Mouse (Mus musculus) MEL (cell line): ENCODE measurements around the gene Mobp. TPM values are rescaled to one million over a fixed set of nuclear protein-coding genes. Genes with fewer than 3 reads are reported as not detected.

Source experiments
- DNase-seq: peaks from one replicate; pipeline ENCODE4 v3.0.0; 2011; ENCODE audit warnings: low read depth, low spot score
- H3K27ac ChIP-seq: 2 replicates; pipeline ENCODE4 v1.5.1; 2012; ENCODE audit warnings: low read depth, mild to moderate bottlenecking, control low read depth, low read length, moderate library complexity; ENCODE audit not compliant: control insufficient read depth
- H3K27me3 ChIP-seq, 2 experiments: fragments of 150-350 bp in 1 of 2; sonication (generic) in 1 of 2; 2 replicates each; pipeline ENCODE4 v1.6.1; 2012; ENCODE audit warnings: low read length in 2 of 2, mild to moderate bottlenecking in 2 of 2, improper control_type of control experiment in 1 of 2, moderate library complexity in 1 of 2; ENCODE audit not compliant: insufficient read depth in 2 of 2, control insufficient read depth in 1 of 2
- H3K36me3 ChIP-seq, 2 experiments: 2 replicates each; pipeline ENCODE4 v1.6.1; 2012 to 2014; ENCODE audit warnings: low read length in 2 of 2, improper control_type of control experiment in 1 of 2, inconsistent platforms in 1 of 2, mild to moderate bottlenecking in 1 of 2; ENCODE audit not compliant: insufficient read depth in 2 of 2, control insufficient read depth in 1 of 2
- H3K4me1 ChIP-seq, 2 experiments: fragments of 150-350 bp in 1 of 2; sonication (generic) in 1 of 2; 2 replicates each; pipeline ENCODE4 v1.6.1; 2012; ENCODE audit warnings: low read length in 2 of 2, improper control_type of control experiment in 1 of 2, mild to moderate bottlenecking in 1 of 2; ENCODE audit not compliant: insufficient read depth in 2 of 2, control insufficient read depth in 1 of 2
- H3K4me3 ChIP-seq, 2 experiments: fragments of 150-350 bp in 1 of 2; sonication (generic) in 1 of 2; 2 replicates each; pipeline ENCODE4 v1.5.1; 2012; ENCODE audit warnings: low read depth in 2 of 2, low read length in 2 of 2, mild to moderate bottlenecking in 2 of 2, moderate library complexity in 2 of 2, control low read depth in 1 of 2, improper control_type of control experiment in 1 of 2; ENCODE audit not compliant: control insufficient read depth in 1 of 2, insufficient read depth in 1 of 2
- H3K79me2 ChIP-seq: 2 replicates; pipeline ENCODE4 v1.6.1; 2012; ENCODE audit warnings: mild to moderate bottlenecking, low read length, moderate library complexity; ENCODE audit not compliant: control insufficient read depth, poor library complexity, insufficient read depth
- H3K9ac ChIP-seq: 2 replicates; pipeline ENCODE4 v1.6.1; 2012; ENCODE audit warnings: low read depth, mild to moderate bottlenecking, control low read depth, low read length, moderate library complexity; ENCODE audit not compliant: control insufficient read depth, poor library complexity, severe bottlenecking
- H3K9me3 ChIP-seq: fragments of 150-350 bp; sonication (generic); replicated peaks from 2 replicates; pipeline ENCODE4 v1.6.1; 2012; ENCODE audit warnings: mild to moderate bottlenecking, low read length, improper control_type of control experiment, moderate library complexity; ENCODE audit not compliant: insufficient read depth
- CHD2 ChIP-seq: IDR thresholded peaks from 2 replicates; pipeline ENCODE4 v1.6.1; 2011; ENCODE audit warnings: low read length, improper control_type of control experiment
- E2F4 ChIP-seq: IDR thresholded peaks from 2 replicates; pipeline ENCODE4 v1.6.1; 2011; ENCODE audit warnings: low read depth, low read length, improper control_type of control experiment, borderline replicate concordance
- ELF1 ChIP-seq: IDR thresholded peaks from 2 replicates; pipeline ENCODE4 v1.6.1; 2014; ENCODE audit warnings: low read depth, mild to moderate bottlenecking, inconsistent platforms, low read length, improper control_type of control experiment, moderate library complexity
- EP300 ChIP-seq, 2 experiments: IDR thresholded peaks; 2 replicates each; pipeline ENCODE4 v1.6.1; 2011; ENCODE audit warnings: improper control_type of control experiment in 2 of 2, low read length in 2 of 2, low read depth in 1 of 2, mild to moderate bottlenecking in 1 of 2
- GABPA ChIP-seq: IDR thresholded peaks from 2 replicates; pipeline ENCODE4 v1.6.1; 2012; ENCODE audit warnings: low read depth, mild to moderate bottlenecking, inconsistent platforms, low read length, improper control_type of control experiment, moderate library complexity
- HCFC1 ChIP-seq: IDR thresholded peaks from 2 replicates; pipeline ENCODE4 v1.6.1; 2012; ENCODE audit warnings: low read depth, mild to moderate bottlenecking, inconsistent platforms, low read length, improper control_type of control experiment, moderate library complexity
- KAT2A ChIP-seq: conservative IDR thresholded peaks from 2 replicates; pipeline ENCODE4 v1.6.1; 2012; ENCODE audit warnings: low read depth, low read length, improper control_type of control experiment, inconsistent platforms
- MAX ChIP-seq: IDR thresholded peaks from 2 replicates; pipeline ENCODE4 v1.6.1; 2011; ENCODE audit warnings: low read length, improper control_type of control experiment
- MAZ ChIP-seq: IDR thresholded peaks from 2 replicates; pipeline ENCODE4 v1.6.1; 2012; ENCODE audit warnings: low read depth, mild to moderate bottlenecking, inconsistent platforms, low read length, improper control_type of control experiment
- MYB ChIP-seq: IDR thresholded peaks from 2 replicates; pipeline ENCODE4 v1.6.1; 2011; ENCODE audit warnings: mild to moderate bottlenecking, low read depth, low read length, improper control_type of control experiment
- MYC ChIP-seq: IDR thresholded peaks from 2 replicates; pipeline ENCODE4 v1.6.1; 2011; ENCODE audit warnings: low read depth, mild to moderate bottlenecking, low read length, improper control_type of control experiment, moderate library complexity
- NELFE ChIP-seq: IDR thresholded peaks from 2 replicates; pipeline ENCODE4 v1.6.1; 2011; ENCODE audit warnings: low read depth, low read length, improper control_type of control experiment
- RCOR1 ChIP-seq: IDR thresholded peaks from 2 replicates; pipeline ENCODE4 v1.6.1; 2012; ENCODE audit warnings: low read depth, mild to moderate bottlenecking, inconsistent platforms, low read length, improper control_type of control experiment
- SIN3A ChIP-seq: IDR thresholded peaks from 2 replicates; pipeline ENCODE4 v1.6.1; 2012; ENCODE audit warnings: low read length, improper control_type of control experiment, inconsistent platforms
- SMC3 ChIP-seq: IDR thresholded peaks from 2 replicates; pipeline ENCODE4 v1.6.1; 2011; ENCODE audit warnings: low read depth, low read length, improper control_type of control experiment
- TAL1 ChIP-seq: IDR thresholded peaks from 2 replicates; pipeline ENCODE4 v1.6.1; 2012; ENCODE audit warnings: mild to moderate bottlenecking, inconsistent platforms, low read length, moderate library complexity, mixed read lengths
- USF1 ChIP-seq: IDR thresholded peaks from 2 replicates; pipeline ENCODE4 v1.6.1; 2014; ENCODE audit warnings: low read depth, mild to moderate bottlenecking, inconsistent platforms, low read length, improper control_type of control experiment, moderate library complexity
- USF2 ChIP-seq, 2 experiments: IDR thresholded peaks; 2 replicates each; pipeline ENCODE4 v1.6.1; 2011 to 2012; ENCODE audit warnings: improper control_type of control experiment in 2 of 2, low read length in 2 of 2, borderline replicate concordance in 1 of 2, inconsistent platforms in 1 of 2, low read depth in 1 of 2, mild to moderate bottlenecking in 1 of 2; ENCODE audit not compliant: insufficient read depth in 1 of 2
- ZMIZ1 ChIP-seq: IDR thresholded peaks from 2 replicates; pipeline ENCODE4 v1.6.1; 2012; ENCODE audit warnings: low read depth, mild to moderate bottlenecking, inconsistent platforms, low read length, improper control_type of control experiment, moderate library complexity
- polyA plus RNA-seq, 2 experiments: library from polyadenylated mRNA; stranded (reverse) in 1 of 2; unstranded in 1 of 2; fragments of >175 nt in 1 of 2; fragments of >200 nt in 1 of 2; gene quantifications; 2 replicates each; pipeline versions ENCODE4 v1.2.1 to v1.2.4; 2012; ENCODE audit warnings: low replicate concordance in 2 of 2, low read depth in 1 of 2; ENCODE audit not compliant: insufficient read length in 2 of 2, insufficient read depth in 1 of 2, missing spikeins in 1 of 2
- total RNA-seq: library from RNA; depleted of rRNA; stranded (reverse); fragments of 300-350 nt; gene quantifications from 2 replicates; pipeline ENCODE4 v1.2.3, GENCODE M21; 2012

Gene Mobp
- total and polyA plus RNA-seq, 3 experiments, result not detected

DNA sequence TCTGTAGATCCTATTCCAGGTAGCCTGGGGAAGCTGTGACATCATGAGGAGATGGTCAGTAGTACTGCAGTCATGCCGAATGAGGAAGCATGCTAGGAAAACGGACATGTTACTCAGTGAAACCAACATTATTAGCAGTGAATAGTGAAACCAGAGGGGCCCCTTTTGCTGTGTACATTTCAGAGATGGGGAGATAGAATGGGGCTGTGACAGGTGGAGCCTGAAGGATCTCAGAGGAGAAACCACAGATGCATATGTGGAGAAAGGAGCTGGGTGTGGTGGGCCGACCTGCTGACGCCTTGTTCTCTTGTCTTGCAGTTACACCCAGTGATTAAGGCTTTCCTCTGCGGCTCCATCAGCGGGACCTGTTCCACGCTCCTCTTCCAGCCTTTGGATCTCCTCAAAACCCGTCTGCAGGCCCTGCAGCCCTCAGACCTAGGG lies 33.3 kb upstream of the Mobp start (continued):
- TF ChIP-seq MYC, result peak; percentile 51; the same call in 1 of the 2 replicates
- 0 out of 2 replicates have a peak, but pooled peaks have one; percentile 27 for TF ChIP-seq KAT2A
- no peak; the same call in 1 of the 2 replicates for TF ChIP-seq NELFE
- no peak for TF ChIP-seq GABPA
- TF ChIP-seq USF1, result peak; percentile 38; the same call in 1 of the 2 replicates
- 0 out of 2 replicates have a peak, but pooled peaks have one; percentile 27 for TF ChIP-seq ZMIZ1
- peak; percentile 60; the same call in 1 of the 2 replicates for TF ChIP-seq RCOR1
- peak; percentile 33; the same call in 1 of the 2 replicates for TF ChIP-seq ELF1
- peak; percentile 64; the same call in 1 of the 2 replicates for TF ChIP-seq MAX

DNA sequence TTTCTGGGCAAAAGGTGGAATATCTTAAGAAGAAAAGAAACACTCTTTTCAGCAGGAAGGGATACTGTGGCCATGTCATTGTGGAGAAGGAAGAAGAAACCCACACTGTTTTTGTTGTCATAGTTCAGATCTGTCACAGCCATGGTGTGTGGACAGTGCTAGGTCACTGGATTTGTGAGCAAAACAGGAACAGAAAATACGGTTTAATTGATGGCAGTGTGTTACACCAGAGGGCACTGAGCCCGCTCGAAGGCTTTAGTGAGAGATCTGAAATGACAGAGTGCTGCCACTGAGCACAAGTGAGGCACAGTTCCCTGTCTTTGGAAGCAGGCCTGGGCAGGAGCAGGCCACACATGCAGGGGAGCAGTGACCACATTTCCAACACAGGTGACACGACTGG lies 31.3 kb upstream of the Mobp start:
- H3K9ac ChIP-seq, result no peak overlapping the region
- DNase-seq, result no peak

DNA sequence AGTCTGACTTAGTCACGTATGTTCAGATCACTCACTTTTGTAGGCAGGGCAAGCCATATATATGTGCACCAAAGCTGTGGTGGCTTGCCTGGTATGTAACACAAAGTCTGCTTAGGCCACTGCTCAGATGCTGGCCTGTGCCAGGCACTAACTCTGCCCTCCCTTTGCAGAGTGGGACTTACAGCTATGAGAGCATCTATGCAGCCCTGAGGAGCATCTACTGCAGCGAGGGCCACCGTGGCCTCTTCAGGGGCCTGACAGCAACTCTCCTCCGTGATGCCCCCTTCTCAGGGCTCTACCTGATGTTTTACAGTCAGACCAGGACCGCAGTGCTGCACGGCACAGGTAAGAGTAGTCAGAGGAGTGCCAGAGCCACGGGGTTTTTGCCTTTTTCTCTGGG lies 29.0 kb upstream of the Mobp start:
- Histone ChIP-seq H3K9ac (no peak overlapping the region), H3K27me3 (no peaks in the 10 kb centered on the region)

More for the DNA sequence above, 31.3 kb upstream of the Mobp start:
- TF ChIP-seq CHD2 (no peak), SMC3 (no peak), EP300 (IDR thresholded peaks at IDR 0.05; ENCODE audit: low read depth in 1 of 2, low read length in 2 of 2) (no peak), E2F4 (no peak), SIN3A (no peak)
- no peaks in the 10 kb centered on the region for H3K9me3 ChIP-seq
- H3K4me1 ChIP-seq, result peaks cover 12 to 31% of the 10 kb centered on the region in 2 experiments
- H3K27ac ChIP-seq, result no peak overlapping the region
- no peaks in the 10 kb centered on the region for H3K27me3 ChIP-seq
- no peak overlapping the region for H3K4me3 ChIP-seq
- peaks cover 29% of the 10 kb centered on the region for H3K79me2 ChIP-seq
- H3K36me3 ChIP-seq, result peaks cover 15 to 31% of the 10 kb centered on the region in 2 experiments

More for the DNA sequence above, 29.0 kb upstream of the Mobp start:
- H3K27ac ChIP-seq, result no peak overlapping the region
- no peak for TF ChIP-seq KAT2A
- TF ChIP-seq MAZ, result no peak
- no peak for TF ChIP-seq USF2 (IDR thresholded peaks at IDR 0.05; ENCODE audit: borderline replicate concordance in 1 of 2, insufficient read depth in 1 of 2, low read depth in 1 of 2, low read length in 2 of 2)
- no peak for TF ChIP-seq TAL1
- no peak for TF ChIP-seq HCFC1
- no peak for TF ChIP-seq MYB
- TF ChIP-seq, all 39 proteins: peak for 0
- Histone ChIP-seq H3K79me2 (peaks cover 16% of the 10 kb centered on the region), H3K4me1 (peaks cover 7 to 13% of the 10 kb centered on the region in 2 experiments), H3K36me3 (peaks cover 13 to 17% of the 10 kb centered on the region in 2 experiments), H3K9me3 (no peaks in the 10 kb centered on the region), H3K4me3 (no peak overlapping the region)
- no peak for DNase-seq
